Mouse (Mus musculus) spleen, adult 2 months (tissue): ENCODE data around the gene Eif4g1. TPM values are rescaled to one million over a fixed set of nuclear protein-coding genes. Genes with fewer than 3 reads are reported as not detected.

Source experiments
- DNase-seq, 2 experiments: peaks; one replicate each; pipeline versions ENCODE4 v3.0.0 to v3.0.0-alpha.2; 2012 to 2021; ENCODE audit warnings: low spot score in 2 of 2, low read depth in 1 of 2
- H3K27ac ChIP-seq: fragments of 200-500 bp; 2 replicates; pipeline ENCODE4 v1.5.1; 2012; ENCODE audit warnings: low read length, inconsistent platforms; ENCODE audit not compliant: insufficient read depth
- H3K27me3 ChIP-seq: fragments of 200-500 bp; 2 replicates; pipeline ENCODE4 v1.6.1; 2012; ENCODE audit warnings: mild to moderate bottlenecking, moderate library complexity, low read length, inconsistent platforms; ENCODE audit not compliant: control insufficient read depth, insufficient read depth
- H3K36me3 ChIP-seq: fragments of 200-500 bp; 2 replicates; pipeline ENCODE4 v1.6.1; 2012; ENCODE audit warnings: mild to moderate bottlenecking, low read length, inconsistent platforms; ENCODE audit not compliant: control insufficient read depth, insufficient read depth
- H3K4me1 ChIP-seq: fragments of 200-500 bp; 2 replicates; pipeline ENCODE4 v1.6.1; 2011; ENCODE audit warnings: inconsistent platforms; ENCODE audit not compliant: control insufficient read depth, insufficient read depth, insufficient read length
- H3K4me3 ChIP-seq: fragments of 200-500 bp; 2 replicates; pipeline ENCODE4 v1.5.1; 2011; ENCODE audit warnings: mild to moderate bottlenecking, inconsistent platforms; ENCODE audit not compliant: insufficient read depth, insufficient read length; ENCODE audit errors: extremely low read depth
- CTCF ChIP-seq: fragments of 200-500 bp; IDR thresholded peaks from 2 replicates; pipeline ENCODE4 v1.5.1; 2011; ENCODE audit warnings: mild to moderate bottlenecking, inconsistent platforms; ENCODE audit not compliant: insufficient read depth, insufficient read length, insufficient replicate concordance; ENCODE audit errors: extremely low read depth
- POLR2A ChIP-seq: fragments of 200-500 bp; IDR thresholded peaks from 2 replicates; pipeline ENCODE4 v1.6.1; 2011; ENCODE audit warnings: low read depth, low read length, inconsistent platforms
- WGBS: fragments of 180-500 bp; shearing (Covaris S2); methylation state at CpG from one replicate; pipeline ENCODE4 v1.1.7; 2018; 5-methylcytosine and 5-hydroxymethylcytosine counted together
- polyA plus RNA-seq: library from polyadenylated mRNA; depleted of rRNA; stranded (reverse); fragments of >200 nt; gene quantifications from 2 replicates; pipeline ENCODE4 v1.2.3, GENCODE M21; 2012

The Eif4g1 gene
- polyA plus RNA-seq, 1 experiment = 257 TPM

DNA sequence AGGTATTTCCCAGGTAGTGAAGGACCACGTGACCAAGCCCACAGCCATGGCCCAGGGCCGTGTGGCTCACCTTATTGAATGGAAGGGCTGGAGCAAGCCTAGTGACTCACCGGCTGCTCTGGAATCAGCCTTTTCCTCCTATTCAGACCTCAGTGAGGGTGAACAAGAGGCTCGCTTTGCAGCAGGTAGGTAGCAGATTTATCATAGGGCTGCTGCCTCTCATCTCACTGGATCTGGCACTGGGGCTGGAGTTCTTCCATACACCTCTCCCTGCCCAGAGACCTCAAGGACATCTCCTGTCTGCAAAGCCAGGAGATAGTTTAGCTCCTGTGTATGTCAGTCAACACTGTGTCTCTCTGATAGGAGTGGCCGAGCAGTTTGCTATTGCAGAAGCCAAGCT lies 31.2 kb downstream of the Eif4g1 start:
- Histone ChIP-seq H3K36me3 (no peaks in the 10 kb centered on the region), H3K27me3 (peaks cover 7% of the 10 kb centered on the region), H3K4me3 (no peak overlapping the region), H3K4me1 (0 out of 2 replicates have a peak, but pooled peaks cover 6% of the 10 kb centered on the region), H3K27ac (no peak overlapping the region)
- WGBS = 83% methylated on average over 5 of the region's 5 CpGs
- no peak for DNase-seq
- TF ChIP-seq POLR2A = no peak
- TF ChIP-seq CTCF = no peak

DNA sequence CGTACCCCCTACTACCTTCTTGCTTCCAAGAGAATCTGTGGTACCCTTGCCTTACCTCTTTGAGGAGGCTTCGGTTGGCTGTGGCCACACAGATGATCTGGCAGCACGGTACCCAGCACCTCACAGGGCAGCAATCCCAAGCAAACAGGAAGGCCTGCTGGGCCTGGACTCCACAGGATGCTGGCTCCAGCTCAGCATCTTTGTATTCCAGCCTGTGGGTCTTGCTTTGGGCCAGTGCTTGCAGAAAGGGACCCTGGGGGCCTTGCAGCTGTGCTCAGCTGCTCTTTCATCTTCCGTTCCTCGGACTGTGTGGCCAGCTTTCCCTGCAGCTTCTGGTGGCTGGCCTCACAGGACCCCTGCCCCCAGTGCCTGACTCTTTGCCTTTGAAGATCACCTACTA lies 31.9 kb downstream of the Eif4g1 start:
- H3K4me3 ChIP-seq = no peak overlapping the region
- 0 out of 2 replicates have a peak, but pooled peaks cover 6% of the 10 kb centered on the region for H3K4me1 ChIP-seq
- TF ChIP-seq POLR2A (no peak), CTCF (no peak)
- no peaks in the 10 kb centered on the region for H3K36me3 ChIP-seq
- WGBS = 79% methylated on average over 5 of the region's 5 CpGs
- no peak for DNase-seq
- H3K27ac ChIP-seq = no peak overlapping the region
- peaks cover 3% of the 10 kb centered on the region for H3K27me3 ChIP-seq

GRCm38 (mm10) chr16:20701316-20701715 lies 33.2 kb downstream of the Eif4g1 start:
- H3K27me3 ChIP-seq = no peaks in the 10 kb centered on the region
- H3K27ac ChIP-seq = no peak overlapping the region
- H3K4me1 ChIP-seq = 0 out of 2 replicates have a peak, but pooled peaks cover 4% of the 10 kb centered on the region
- TF ChIP-seq POLR2A = no peak
- no peak for TF ChIP-seq CTCF
- no peaks in the 10 kb centered on the region for H3K36me3 ChIP-seq
- WGBS = 84% methylated on average over 7 of the region's 7 CpGs
- H3K4me3 ChIP-seq = no peak overlapping the region
- DNase-seq = no peak

DNA sequence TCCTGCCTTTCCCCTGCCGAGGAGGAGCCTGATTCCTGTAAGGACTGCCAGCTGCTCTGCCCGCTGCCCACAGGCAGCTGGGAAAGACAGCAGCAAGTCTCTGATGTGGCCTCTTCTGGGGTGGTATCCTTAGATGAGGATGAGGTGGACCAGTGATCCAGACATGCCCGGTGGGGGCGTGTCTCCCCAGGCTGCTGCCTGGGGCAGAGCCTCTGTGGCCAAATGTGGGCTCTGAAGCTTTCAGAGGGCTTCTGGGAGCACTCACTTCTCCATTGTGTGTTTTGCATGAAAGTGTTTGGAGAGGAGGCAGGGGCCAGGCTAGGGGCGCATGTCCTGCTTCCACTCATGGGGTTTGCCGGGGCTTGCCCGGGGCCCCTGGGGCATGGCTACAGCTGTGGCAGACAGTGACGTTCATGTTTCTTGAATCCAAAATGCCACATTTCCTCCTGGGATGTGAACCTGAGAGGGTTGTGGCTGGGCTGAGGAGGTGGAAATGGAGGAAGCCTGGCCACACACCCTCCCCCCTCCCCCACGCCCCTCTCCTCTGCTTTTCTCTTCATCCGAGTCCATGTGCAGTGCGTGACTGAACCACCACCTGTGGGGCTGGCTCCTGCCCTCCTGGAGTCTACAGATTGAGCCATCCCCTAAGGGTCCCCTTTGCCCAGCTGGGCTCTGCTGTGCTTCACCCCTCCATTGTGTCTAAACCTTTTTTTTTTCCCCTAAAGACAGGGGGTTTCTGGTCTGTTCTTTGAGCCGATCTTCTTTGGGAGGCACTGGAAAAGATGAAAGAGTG lies 33.8 kb downstream of the Eif4g1 start:
- Histone ChIP-seq H3K36me3 (no peaks in the 10 kb centered on the region), H3K4me3 (no peak overlapping the region), H3K4me1 (0 out of 2 replicates have a peak, but pooled peaks cover 4% of the 10 kb centered on the region), H3K27ac (no peak overlapping the region), H3K27me3 (no peaks in the 10 kb centered on the region)
- TF ChIP-seq CTCF (no peak), POLR2A (no peak)
- DNase-seq = no peak
- WGBS = 45% methylated on average over 11 of the region's 12 CpGs

GRCm38 (mm10) chr16:20702522-20702893 lies 34.4 kb downstream of the Eif4g1 start:
- no peak overlapping the region for H3K27ac ChIP-seq
- H3K27me3 ChIP-seq = no peaks in the 10 kb centered on the region
- WGBS = 29% methylated on average over 8 of the region's 8 CpGs
- TF ChIP-seq POLR2A (no peak), CTCF (peak; percentile 53; the same call in 1 of the 2 replicates)
- no peaks in the 10 kb centered on the region for H3K36me3 ChIP-seq
- peak in 1 of 2 experiments; percentile 45 for DNase-seq
- no peak overlapping the region for H3K4me3 ChIP-seq
- 0 out of 2 replicates have a peak, but pooled peaks cover 4% of the 10 kb centered on the region for H3K4me1 ChIP-seq

- Histone ChIP-seq H3K4me1 (0 out of 2 replicates have a peak, but pooled peaks cover 4% of the 10 kb centered on the region), H3K4me3 (no peak overlapping the region), H3K36me3 (no peaks in the 10 kb centered on the region), H3K27me3 (no peaks in the 10 kb centered on the region), H3K27ac (no peak overlapping the region)
- WGBS = 94% methylated on average over 10 of the region's 10 CpGs
- TF ChIP-seq CTCF (no peak), POLR2A (no peak)
- no peak for DNase-seq
Observed at GRCm38 (mm10) chr16:20703071-20703470, 35.0 kb downstream of the Eif4g1 start.
